Mouse (Mus musculus): ENCODE measurements around the gene Gm10277. TPM values are rescaled to one million over a fixed set of nuclear protein-coding genes. Genes with fewer than 3 reads are reported as not detected.

Gm10277 gene
- polyA plus RNA-seq, 1 experiment: not detected

GRCm38 (mm10) chr11:77800869-77801701, 13.5 kb upstream of the Gm10277 start:
- peak; percentile 56 to 71 for DNase-seq (ENCODE audit: low read depth in 1 of 2, low spot score in 2 of 2)
- Histone ChIP-seq H3K36me3 (ENCODE audit: control insufficient read depth, insufficient read depth, low read length) (no peaks in the 10 kb centered on the region), H3K4me1 (ENCODE audit: control insufficient read depth, insufficient read depth, insufficient read length) (peaks cover 13% of the 10 kb centered on the region; the same call in 1 of the 2 replicates), H3K27me3 (ENCODE audit: control insufficient read depth, insufficient read depth, low read length) (no peaks in the 10 kb centered on the region), H3K4me3 (ENCODE audit: extremely low read depth, insufficient read depth, insufficient read length) (peak overlapping the region; percentile 72), H3K27ac (ENCODE audit: insufficient read depth, low read length) (peak overlapping the region; percentile 88)
- WGBS: 9% methylated on average over 15 of the region's 15 CpGs
- TF ChIP-seq POLR2A (IDR thresholded peaks at IDR 0.05; ENCODE audit: low read depth, low read length) (no peak), CTCF (IDR thresholded peaks at IDR 0.05; ENCODE audit: extremely low read depth, insufficient read depth, insufficient read length, insufficient replicate concordance) (no peak)

- Histone ChIP-seq H3K4me1 (ENCODE audit: control insufficient read depth, insufficient read depth, insufficient read length) (peaks cover 13% of the 10 kb centered on the region; the same call in 1 of the 2 replicates), H3K27me3 (ENCODE audit: control insufficient read depth, insufficient read depth, low read length) (no peaks in the 10 kb centered on the region), H3K27ac (ENCODE audit: insufficient read depth, low read length) (peak overlapping the region; percentile 88), H3K36me3 (ENCODE audit: control insufficient read depth, insufficient read depth, low read length) (no peaks in the 10 kb centered on the region), H3K4me3 (ENCODE audit: extremely low read depth, insufficient read depth, insufficient read length) (no peak overlapping the region)
- WGBS: 63% methylated on average over 9 of the region's 9 CpGs
- no peak for DNase-seq (ENCODE audit: low read depth in 1 of 2, low spot score in 2 of 2)
- no peak for TF ChIP-seq POLR2A (IDR thresholded peaks at IDR 0.05; ENCODE audit: low read depth, low read length)
- no peak for TF ChIP-seq CTCF (IDR thresholded peaks at IDR 0.05; ENCODE audit: extremely low read depth, insufficient read depth, insufficient read length, insufficient replicate concordance)
These were observed 12.9 kb upstream of the Gm10277 start for GRCm38 (mm10) chr11:77800491-77800868.

DNA sequence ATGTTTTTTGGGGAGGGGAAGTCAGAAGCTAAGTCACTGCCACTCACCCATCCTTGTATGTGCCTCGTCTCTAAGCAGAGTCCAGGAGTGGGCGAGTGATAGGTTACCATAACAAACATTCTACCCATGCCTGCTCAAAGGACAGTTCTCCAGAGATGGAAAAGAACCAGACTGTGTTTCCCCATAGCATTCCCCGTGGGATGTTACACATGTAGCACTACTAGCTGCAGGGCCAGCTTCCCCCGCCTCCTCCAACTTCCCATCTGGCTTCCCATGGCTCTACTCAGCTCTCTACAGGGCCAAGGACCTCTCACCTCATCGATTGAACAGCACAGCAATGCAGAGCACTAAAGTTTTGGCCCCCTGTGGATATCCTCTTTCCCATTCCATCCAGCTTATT, 7.7 kb upstream of the Gm10277 start:
- Histone ChIP-seq H3K4me1 (ENCODE audit: control insufficient read depth, insufficient read depth, insufficient read length) (peaks cover 11% of the 10 kb centered on the region; the same call in 1 of the 2 replicates), H3K4me3 (ENCODE audit: extremely low read depth, insufficient read depth, insufficient read length) (no peak overlapping the region), H3K27me3 (ENCODE audit: control insufficient read depth, insufficient read depth, low read length) (no peaks in the 10 kb centered on the region), H3K36me3 (ENCODE audit: control insufficient read depth, insufficient read depth, low read length) (no peaks in the 10 kb centered on the region), H3K27ac (ENCODE audit: insufficient read depth, low read length) (no peak overlapping the region)
- 83% methylated on average over 5 of the region's 5 CpGs for WGBS
- TF ChIP-seq POLR2A (IDR thresholded peaks at IDR 0.05; ENCODE audit: low read depth, low read length): no peak
- TF ChIP-seq CTCF (IDR thresholded peaks at IDR 0.05; ENCODE audit: extremely low read depth, insufficient read depth, insufficient read length, insufficient replicate concordance): no peak
- DNase-seq (ENCODE audit: low read depth in 1 of 2, low spot score in 2 of 2): no peak

- H3K4me1 ChIP-seq (ENCODE audit: control insufficient read depth, insufficient read depth, insufficient read length): peaks cover 11% of the 10 kb centered on the region; the same call in 1 of the 2 replicates
- no peaks in the 10 kb centered on the region for H3K36me3 ChIP-seq (ENCODE audit: control insufficient read depth, insufficient read depth, low read length)
- DNase-seq (ENCODE audit: low read depth in 1 of 2, low spot score in 2 of 2): peak; percentile 92 to 97
- peak overlapping the region; percentile 93 for H3K27ac ChIP-seq (ENCODE audit: insufficient read depth, low read length)
- peak; percentile 99 for TF ChIP-seq CTCF (IDR thresholded peaks at IDR 0.05; ENCODE audit: extremely low read depth, insufficient read depth, insufficient read length, insufficient replicate concordance)
- peak; percentile 98 for TF ChIP-seq POLR2A (IDR thresholded peaks at IDR 0.05; ENCODE audit: low read depth, low read length)
- peak overlapping the region; percentile 49; the same call in 1 of the 2 replicates for H3K4me3 ChIP-seq (ENCODE audit: extremely low read depth, insufficient read depth, insufficient read length)
- H3K27me3 ChIP-seq (ENCODE audit: control insufficient read depth, insufficient read depth, low read length): no peaks in the 10 kb centered on the region
- WGBS: 1% methylated on average over 19 of the region's 19 CpGs
These were observed 5.8 kb upstream of the Gm10277 start for GRCm38 (mm10) chr11:77793238-77793930.

- H3K27me3 ChIP-seq (ENCODE audit: control insufficient read depth, insufficient read depth, low read length): no peaks in the 10 kb centered on the region
- H3K4me1 ChIP-seq (ENCODE audit: control insufficient read depth, insufficient read depth, insufficient read length): peaks cover 11% of the 10 kb centered on the region; the same call in 1 of the 2 replicates
- no peak overlapping the region for H3K27ac ChIP-seq (ENCODE audit: insufficient read depth, low read length)
- no peaks in the 10 kb centered on the region for H3K36me3 ChIP-seq (ENCODE audit: control insufficient read depth, insufficient read depth, low read length)
- no peak overlapping the region for H3K4me3 ChIP-seq (ENCODE audit: extremely low read depth, insufficient read depth, insufficient read length)
- no peak for DNase-seq (ENCODE audit: low read depth in 1 of 2, low spot score in 2 of 2)
- 55% methylated on average over 7 of the region's 7 CpGs for WGBS
- TF ChIP-seq CTCF (IDR thresholded peaks at IDR 0.05; ENCODE audit: extremely low read depth, insufficient read depth, insufficient read length, insufficient replicate concordance) (no peak), POLR2A (IDR thresholded peaks at IDR 0.05; ENCODE audit: low read depth, low read length) (no peak)
These were observed 5.0 kb upstream of the Gm10277 start for GRCm38 (mm10) chr11:77792566-77792909.

GRCm38 (mm10) chr11:77791752-77792565, 4.4 kb upstream of the Gm10277 start:
- Histone ChIP-seq H3K27me3 (ENCODE audit: control insufficient read depth, insufficient read depth, low read length) (no peaks in the 10 kb centered on the region), H3K27ac (ENCODE audit: insufficient read depth, low read length) (peak overlapping the region; percentile 47), H3K36me3 (ENCODE audit: control insufficient read depth, insufficient read depth, low read length) (no peaks in the 10 kb centered on the region), H3K4me3 (ENCODE audit: extremely low read depth, insufficient read depth, insufficient read length) (no peak overlapping the region), H3K4me1 (ENCODE audit: control insufficient read depth, insufficient read depth, insufficient read length) (peaks cover 11% of the 10 kb centered on the region; the same call in 1 of the 2 replicates)
- peak in 1 of 2 experiments; percentile 55 for DNase-seq (ENCODE audit: low read depth in 1 of 2, low spot score in 2 of 2)
- WGBS: 16% methylated on average over 12 of the region's 12 CpGs
- TF ChIP-seq POLR2A (IDR thresholded peaks at IDR 0.05; ENCODE audit: low read depth, low read length) (no peak), CTCF (IDR thresholded peaks at IDR 0.05; ENCODE audit: extremely low read depth, insufficient read depth, insufficient read length, insufficient replicate concordance) (no peak)

All from spleen, adult 2 months (tissue).